Mouse (Mus musculus) gastrocnemius, postnatal 4 days (tissue): ENCODE data around the gene Cep57l1. TPM values are rescaled to one million over a fixed set of nuclear protein-coding genes. Genes with fewer than 3 reads are reported as not detected.

Experiments
- DNase-seq, 2 experiments: peaks; one replicate each; pipeline ENCODE4 v3.0.0; 2021 to 2022; ENCODE audit warnings: low spot score in 2 of 2, mixed read lengths in 2 of 2
- microRNA-seq: library from miRNA; unstranded; fragments of <30 nt; microRNA quantifications from one replicate; pipeline ENCODE4 v1.2.0, GENCODE M21; 2021
- total RNA-seq, 2 experiments: library from RNA; stranded (reverse); gene quantifications; 2 replicates each; pipeline ENCODE4 v1.2.3; 2021

Cep57l1 gene
- total RNA-seq, 2 experiments from 2014 or later: 5.4 to 6.5 TPM

GRCm38 (mm10) chr10:41678746-41679360 is 130.8 kb downstream of the Cep57l1 start:
- DNase-seq: peak; percentile 43 to 73

DNA sequence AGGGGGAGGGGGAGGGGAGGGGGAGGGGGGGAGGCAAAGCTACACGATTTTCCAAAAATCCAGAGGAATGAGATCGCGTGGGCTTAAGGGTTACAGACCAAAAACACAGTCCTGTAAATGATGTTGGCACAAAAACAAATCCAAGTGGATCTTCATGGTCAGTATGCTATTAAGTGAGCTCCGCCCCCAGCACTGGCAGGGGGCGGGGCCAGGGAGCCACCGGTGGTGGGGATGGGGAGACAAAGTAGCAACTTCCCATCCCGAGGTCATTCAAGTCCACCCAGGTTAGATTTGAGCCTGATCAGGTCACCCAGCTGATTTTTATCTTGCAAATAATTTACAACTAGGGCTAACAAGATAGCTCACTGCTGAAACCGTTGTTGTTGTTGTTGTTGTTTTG is 132.3 kb downstream of the Cep57l1 start:
- no peak for DNase-seq

DNA sequence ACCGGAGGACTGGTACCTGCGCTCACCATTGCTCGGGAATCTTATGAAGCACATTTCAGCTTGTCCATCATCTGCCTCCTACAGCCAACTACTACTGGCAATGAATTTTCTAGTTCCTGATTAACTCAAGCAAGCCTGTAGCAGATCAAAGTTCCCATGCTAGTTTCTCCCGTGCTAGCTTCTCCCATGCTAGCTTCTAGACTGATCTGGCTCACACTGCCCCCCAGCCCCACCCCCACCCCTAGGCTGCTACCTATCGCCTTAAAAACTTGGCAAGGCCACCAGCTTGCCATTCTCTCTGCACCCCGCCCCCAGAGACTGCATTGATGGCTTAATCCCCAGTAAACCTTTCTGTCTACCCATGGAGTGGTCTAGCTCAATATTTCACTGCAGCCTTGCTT is 133.0 kb downstream of the Cep57l1 start:
- no peak for DNase-seq

DNA sequence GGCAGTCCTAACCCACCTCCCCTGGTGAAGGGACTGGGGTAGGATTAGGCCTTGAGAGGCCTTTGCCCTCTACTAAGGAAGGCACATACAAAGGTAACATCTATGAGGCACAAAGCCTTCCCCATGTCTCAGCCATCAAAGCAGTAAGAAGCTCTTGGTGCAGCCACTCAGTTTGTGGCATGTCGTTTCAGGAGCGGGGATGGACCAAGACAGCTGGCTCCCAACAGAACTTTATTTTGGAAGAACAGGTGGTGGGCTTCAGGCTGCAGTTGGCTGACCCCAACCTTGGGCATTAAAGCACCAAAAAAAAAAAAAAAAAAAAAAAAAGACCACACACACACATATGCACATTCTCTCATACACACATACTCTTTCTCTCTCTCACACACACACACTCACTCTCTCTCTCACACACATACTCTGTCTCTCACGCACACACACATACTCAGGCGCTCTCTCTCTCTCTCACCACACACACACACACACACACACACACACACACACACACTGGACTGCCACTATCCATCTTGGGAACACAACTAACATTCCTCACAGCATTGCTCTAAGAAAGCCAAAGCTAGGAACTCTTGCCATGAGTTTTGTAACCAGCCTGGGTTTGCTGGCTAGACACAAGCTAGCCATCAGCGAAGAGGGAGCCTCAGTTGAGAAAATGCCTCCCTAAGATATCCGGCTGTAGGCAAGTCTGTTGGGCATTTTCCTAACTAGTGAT is 133.7 kb downstream of the Cep57l1 start:
- no peak for DNase-seq

DNA sequence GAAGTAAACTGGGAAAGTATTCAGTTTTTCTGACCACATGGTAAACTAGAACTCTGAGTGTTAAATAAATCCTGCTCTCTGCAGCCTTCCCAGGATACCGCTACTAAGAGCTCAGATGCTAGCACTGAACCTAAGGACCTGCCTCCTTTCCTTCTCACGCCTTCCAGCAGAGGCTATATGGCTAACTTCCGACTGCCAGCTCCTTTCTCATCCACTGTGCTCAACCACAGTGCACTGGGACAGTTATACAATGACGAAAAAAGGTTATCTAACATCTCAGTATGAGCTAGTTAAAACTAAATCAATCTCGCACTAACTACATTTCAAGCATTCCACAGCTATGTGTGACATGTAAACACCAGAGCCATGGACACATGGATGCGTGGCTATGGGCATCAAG is 134.4 kb downstream of the Cep57l1 start:
- DNase-seq: no peak

GRCm38 (mm10) chr10:41674362-41674761 is 135.3 kb downstream of the Cep57l1 start:
- DNase-seq: no peak

DNA sequence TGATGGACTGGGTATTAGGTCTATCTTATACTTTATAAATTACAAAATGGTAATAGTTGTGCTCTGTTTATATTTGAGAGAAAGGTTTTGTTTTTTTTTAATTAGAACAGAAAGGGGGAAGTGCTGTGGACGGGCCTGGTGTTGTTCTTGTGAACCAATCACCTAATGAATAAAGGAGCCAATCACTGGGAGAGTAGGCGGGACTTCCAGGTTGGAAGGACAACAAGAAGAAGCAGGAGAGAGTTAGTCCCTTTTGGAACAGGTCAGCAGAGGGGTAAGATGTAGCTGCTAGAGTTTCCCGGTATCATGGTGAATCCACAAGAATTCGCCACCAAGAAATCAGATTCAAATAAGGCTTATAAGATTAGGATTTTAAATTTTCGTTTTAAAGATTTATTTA is 139.5 kb downstream of the Cep57l1 start:
- DNase-seq: no peak

Small RNA genes within 50 kb of the gene (microRNA-seq; reads per million reads assigned to microRNA genes)
- not detected for gene Mir3473b

Other genes with a start within 250 kb of the Cep57l1 start
- 1 to 10 TPM; 2.6 to 3.4 TPM for gene Ccdc162, start 93.2 kb downstream of the Cep57l1 start, total RNA-seq
- gene Sesn1, start 64 bp upstream of the Cep57l1 start, total RNA-seq: 10 to 100 TPM; 60.4 to 66.3 TPM
- 1 to 10 TPM; 1.6 to 2.3 TPM for gene Armc2, start 208.6 kb upstream of the Cep57l1 start, total RNA-seq